Mouse (Mus musculus) MEL (cell line): ENCODE results near the gene Mt2. TPM values are rescaled to one million over a fixed set of nuclear protein-coding genes. Genes with fewer than 3 reads are reported as not detected.

Experiments used
- DNase-seq: peaks from one replicate; pipeline ENCODE4 v3.0.0; 2011; ENCODE audit warnings: low read depth, low spot score
- H3K27ac ChIP-seq: 2 replicates; pipeline ENCODE4 v1.5.1; 2012; ENCODE audit warnings: low read depth, mild to moderate bottlenecking, control low read depth, low read length, moderate library complexity; ENCODE audit not compliant: control insufficient read depth
- H3K27me3 ChIP-seq, 2 experiments: fragments of 150-350 bp in 1 of 2; sonication (generic) in 1 of 2; 2 replicates each; pipeline ENCODE4 v1.6.1; 2012; ENCODE audit warnings: low read length in 2 of 2, mild to moderate bottlenecking in 2 of 2, improper control_type of control experiment in 1 of 2, moderate library complexity in 1 of 2; ENCODE audit not compliant: insufficient read depth in 2 of 2, control insufficient read depth in 1 of 2
- H3K36me3 ChIP-seq, 2 experiments: 2 replicates each; pipeline ENCODE4 v1.6.1; 2012 to 2014; ENCODE audit warnings: low read length in 2 of 2, improper control_type of control experiment in 1 of 2, inconsistent platforms in 1 of 2, mild to moderate bottlenecking in 1 of 2; ENCODE audit not compliant: insufficient read depth in 2 of 2, control insufficient read depth in 1 of 2
- H3K4me1 ChIP-seq, 2 experiments: fragments of 150-350 bp in 1 of 2; sonication (generic) in 1 of 2; 2 replicates each; pipeline ENCODE4 v1.6.1; 2012; ENCODE audit warnings: low read length in 2 of 2, improper control_type of control experiment in 1 of 2, mild to moderate bottlenecking in 1 of 2; ENCODE audit not compliant: insufficient read depth in 2 of 2, control insufficient read depth in 1 of 2
- H3K4me3 ChIP-seq, 2 experiments: fragments of 150-350 bp in 1 of 2; sonication (generic) in 1 of 2; 2 replicates each; pipeline ENCODE4 v1.5.1; 2012; ENCODE audit warnings: low read depth in 2 of 2, low read length in 2 of 2, mild to moderate bottlenecking in 2 of 2, moderate library complexity in 2 of 2, control low read depth in 1 of 2, improper control_type of control experiment in 1 of 2; ENCODE audit not compliant: control insufficient read depth in 1 of 2, insufficient read depth in 1 of 2
- H3K79me2 ChIP-seq: 2 replicates; pipeline ENCODE4 v1.6.1; 2012; ENCODE audit warnings: mild to moderate bottlenecking, low read length, moderate library complexity; ENCODE audit not compliant: control insufficient read depth, poor library complexity, insufficient read depth
- H3K9ac ChIP-seq: 2 replicates; pipeline ENCODE4 v1.6.1; 2012; ENCODE audit warnings: low read depth, mild to moderate bottlenecking, control low read depth, low read length, moderate library complexity; ENCODE audit not compliant: control insufficient read depth, poor library complexity, severe bottlenecking
- H3K9me3 ChIP-seq: fragments of 150-350 bp; sonication (generic); replicated peaks from 2 replicates; pipeline ENCODE4 v1.6.1; 2012; ENCODE audit warnings: mild to moderate bottlenecking, low read length, improper control_type of control experiment, moderate library complexity; ENCODE audit not compliant: insufficient read depth
- BHLHE40 ChIP-seq: IDR thresholded peaks from 2 replicates; pipeline ENCODE4 v1.6.1; 2012; ENCODE audit warnings: low read depth, mild to moderate bottlenecking, inconsistent platforms, low read length, improper control_type of control experiment, borderline replicate concordance
- CHD1 ChIP-seq: IDR thresholded peaks from 2 replicates; pipeline ENCODE4 v1.6.1; 2012; ENCODE audit warnings: low read depth, mild to moderate bottlenecking, inconsistent platforms, low read length, improper control_type of control experiment
- CHD2 ChIP-seq: IDR thresholded peaks from 2 replicates; pipeline ENCODE4 v1.6.1; 2011; ENCODE audit warnings: low read length, improper control_type of control experiment
- E2F4 ChIP-seq: IDR thresholded peaks from 2 replicates; pipeline ENCODE4 v1.6.1; 2011; ENCODE audit warnings: low read depth, low read length, improper control_type of control experiment, borderline replicate concordance
- GABPA ChIP-seq: IDR thresholded peaks from 2 replicates; pipeline ENCODE4 v1.6.1; 2012; ENCODE audit warnings: low read depth, mild to moderate bottlenecking, inconsistent platforms, low read length, improper control_type of control experiment, moderate library complexity
- GATA1 ChIP-seq: IDR thresholded peaks from 2 replicates; pipeline ENCODE4 v1.6.1; 2011; ENCODE audit warnings: low read depth, low read length, improper control_type of control experiment
- HCFC1 ChIP-seq: IDR thresholded peaks from 2 replicates; pipeline ENCODE4 v1.6.1; 2012; ENCODE audit warnings: low read depth, mild to moderate bottlenecking, inconsistent platforms, low read length, improper control_type of control experiment, moderate library complexity
- JUND ChIP-seq: IDR thresholded peaks from 2 replicates; pipeline ENCODE4 v1.6.1; 2011; ENCODE audit warnings: low read depth, mild to moderate bottlenecking, improper control_type of control experiment, low read length
- MAFK ChIP-seq: IDR thresholded peaks from 2 replicates; pipeline ENCODE4 v1.6.1; 2011; ENCODE audit warnings: low read depth, mild to moderate bottlenecking, low read length, improper control_type of control experiment, borderline replicate concordance
- MAX ChIP-seq: IDR thresholded peaks from 2 replicates; pipeline ENCODE4 v1.6.1; 2011; ENCODE audit warnings: low read length, improper control_type of control experiment
- MYB ChIP-seq: IDR thresholded peaks from 2 replicates; pipeline ENCODE4 v1.6.1; 2011; ENCODE audit warnings: mild to moderate bottlenecking, low read depth, low read length, improper control_type of control experiment
- NELFE ChIP-seq: IDR thresholded peaks from 2 replicates; pipeline ENCODE4 v1.6.1; 2011; ENCODE audit warnings: low read depth, low read length, improper control_type of control experiment
- POLR2AphosphoS2 ChIP-seq: IDR thresholded peaks from 2 replicates; pipeline ENCODE4 v1.6.1; 2011; ENCODE audit warnings: low read length, improper control_type of control experiment
- RAD21 ChIP-seq: IDR thresholded peaks from 2 replicates; pipeline ENCODE4 v1.6.1; 2011; ENCODE audit warnings: mild to moderate bottlenecking, low read depth, low read length, improper control_type of control experiment
- RCOR1 ChIP-seq: IDR thresholded peaks from 2 replicates; pipeline ENCODE4 v1.6.1; 2012; ENCODE audit warnings: low read depth, mild to moderate bottlenecking, inconsistent platforms, low read length, improper control_type of control experiment
- SIN3A ChIP-seq: IDR thresholded peaks from 2 replicates; pipeline ENCODE4 v1.6.1; 2012; ENCODE audit warnings: low read length, improper control_type of control experiment, inconsistent platforms
- TCF12 ChIP-seq: IDR thresholded peaks from 2 replicates; pipeline ENCODE4 v1.6.1; 2014; ENCODE audit warnings: low read depth, mild to moderate bottlenecking, inconsistent platforms, low read length, improper control_type of control experiment, moderate library complexity
- UBTF ChIP-seq: IDR thresholded peaks from 2 replicates; pipeline ENCODE4 v1.6.1; 2012; ENCODE audit warnings: low read depth, mild to moderate bottlenecking, inconsistent platforms, low read length, improper control_type of control experiment, moderate library complexity, borderline replicate concordance; ENCODE audit not compliant: insufficient read depth
- USF1 ChIP-seq: IDR thresholded peaks from 2 replicates; pipeline ENCODE4 v1.6.1; 2014; ENCODE audit warnings: low read depth, mild to moderate bottlenecking, inconsistent platforms, low read length, improper control_type of control experiment, moderate library complexity
- USF2 ChIP-seq, 2 experiments: IDR thresholded peaks; 2 replicates each; pipeline ENCODE4 v1.6.1; 2011 to 2012; ENCODE audit warnings: improper control_type of control experiment in 2 of 2, low read length in 2 of 2, borderline replicate concordance in 1 of 2, inconsistent platforms in 1 of 2, low read depth in 1 of 2, mild to moderate bottlenecking in 1 of 2; ENCODE audit not compliant: insufficient read depth in 1 of 2
- ZC3H11A ChIP-seq: IDR thresholded peaks from 2 replicates; pipeline ENCODE4 v1.6.1; 2012; ENCODE audit warnings: low read depth, mild to moderate bottlenecking, inconsistent platforms, low read length, improper control_type of control experiment
- polyA plus RNA-seq, 2 experiments: library from polyadenylated mRNA; stranded (reverse) in 1 of 2; unstranded in 1 of 2; fragments of >175 nt in 1 of 2; fragments of >200 nt in 1 of 2; gene quantifications; 2 replicates each; pipeline versions ENCODE4 v1.2.1 to v1.2.4; 2012; ENCODE audit warnings: low replicate concordance in 2 of 2, low read depth in 1 of 2; ENCODE audit not compliant: insufficient read length in 2 of 2, insufficient read depth in 1 of 2, missing spikeins in 1 of 2
- total RNA-seq: library from RNA; depleted of rRNA; stranded (reverse); fragments of 300-350 nt; gene quantifications from 2 replicates; pipeline ENCODE4 v1.2.3, GENCODE M21; 2012

Gene Mt2
- total and polyA plus RNA-seq, 3 experiments, result 469 to 2,013 TPM; not detected in 1

GRCm38 (mm10) chr8:94205736-94206135, 33.3 kb downstream of the Mt2 start (continued):
- TF ChIP-seq ZC3H11A (peak; percentile 71), POLR2AphosphoS2 (no peak), UBTF (no peak), MYB (no peak), CHD1 (no peak), GABPA (no peak), BHLHE40 (no peak), RAD21 (peak; percentile 96), CHD2 (no peak), SIN3A (peak; percentile 38; the same call in 1 of the 2 replicates)

GRCm38 (mm10) chr8:94206256-94206655, 33.8 kb downstream of the Mt2 start:
- no peaks in the 10 kb centered on the region for H3K9me3 ChIP-seq
- no peak overlapping the region for H3K27ac ChIP-seq
- DNase-seq, result no peak
- no peak overlapping the region for H3K4me3 ChIP-seq
- H3K36me3 ChIP-seq, result no peaks in the 10 kb centered on the region
- H3K79me2 ChIP-seq, result no peaks in the 10 kb centered on the region
- TF ChIP-seq MAX (no peak), E2F4 (no peak), CHD1 (no peak), TCF12 (no peak), USF1 (no peak), RCOR1 (no peak), RAD21 (no peak)
- TF ChIP-seq, all 39 proteins: peak for 0
- Histone ChIP-seq H3K27me3 (peaks cover 3 to 6% of the 10 kb centered on the region in 2 experiments; a peak in 3 of 4 replicates), H3K4me1 (no peaks in the 10 kb centered on the region), H3K9ac (no peak overlapping the region)

GRCm38 (mm10) chr8:94207491-94207890, 35.0 kb downstream of the Mt2 start:
- Histone ChIP-seq H3K4me1 (no peaks in the 10 kb centered on the region), H3K9me3 (no peaks in the 10 kb centered on the region), H3K27ac (no peak overlapping the region), H3K36me3 (no peaks in the 10 kb centered on the region), H3K79me2 (no peaks in the 10 kb centered on the region), H3K9ac (peak overlapping the region; percentile 24; the same call in 1 of the 2 replicates), H3K27me3 (peaks cover 3 to 6% of the 10 kb centered on the region in 2 experiments; a peak in 3 of 4 replicates), H3K4me3 (no peak overlapping the region)
- no peak for TF ChIP-seq MAFK
- TF ChIP-seq HCFC1, result 0 out of 2 replicates have a peak, but pooled peaks have one; percentile 21
- TF ChIP-seq E2F4, result no peak
- 0 out of 2 replicates have a peak, but pooled peaks have one; percentile 57 for TF ChIP-seq JUND
- TF ChIP-seq NELFE, result no peak
- no peak for TF ChIP-seq USF2 (IDR thresholded peaks at IDR 0.05; ENCODE audit: borderline replicate concordance in 1 of 2, insufficient read depth in 1 of 2, low read depth in 1 of 2, low read length in 2 of 2)
- TF ChIP-seq ZC3H11A, result peak; percentile 19; the same call in 1 of the 2 replicates
- TF ChIP-seq GATA1, result no peak
- DNase-seq, result no peak
